Mouse (Mus musculus): ENCODE data around the gene Sh3gl1. TPM values are rescaled to one million over a fixed set of nuclear protein-coding genes. Genes with fewer than 3 reads are reported as not detected.
A peak's percentile ranks its signal among the peaks of the same experiment; 100 is the strongest.

Sh3gl1 gene
- total RNA-seq, 1 experiment from 2014 or later, result 57.1 TPM

DNA sequence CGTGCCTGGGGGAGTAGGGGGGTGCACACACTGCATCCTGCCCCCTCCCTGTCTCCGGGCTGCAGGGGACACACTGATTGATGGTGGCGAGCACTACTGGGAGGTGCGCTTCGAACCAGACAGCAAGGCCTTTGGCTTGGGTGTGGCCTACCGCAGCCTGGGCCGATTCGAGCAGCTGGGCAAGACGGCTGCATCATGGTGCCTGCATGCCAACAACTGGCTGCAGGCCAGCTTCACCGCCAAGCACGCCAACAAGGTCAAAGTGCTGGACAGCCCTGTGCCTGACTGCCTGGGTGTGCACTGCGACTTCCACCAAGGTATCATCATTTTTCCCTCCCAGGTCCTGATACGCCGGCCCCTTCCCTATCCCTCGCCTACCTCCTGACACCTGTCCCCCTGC, 40.4 kb downstream of the Sh3gl1 start:
- peak; percentile 80 for DNase-seq

DNA sequence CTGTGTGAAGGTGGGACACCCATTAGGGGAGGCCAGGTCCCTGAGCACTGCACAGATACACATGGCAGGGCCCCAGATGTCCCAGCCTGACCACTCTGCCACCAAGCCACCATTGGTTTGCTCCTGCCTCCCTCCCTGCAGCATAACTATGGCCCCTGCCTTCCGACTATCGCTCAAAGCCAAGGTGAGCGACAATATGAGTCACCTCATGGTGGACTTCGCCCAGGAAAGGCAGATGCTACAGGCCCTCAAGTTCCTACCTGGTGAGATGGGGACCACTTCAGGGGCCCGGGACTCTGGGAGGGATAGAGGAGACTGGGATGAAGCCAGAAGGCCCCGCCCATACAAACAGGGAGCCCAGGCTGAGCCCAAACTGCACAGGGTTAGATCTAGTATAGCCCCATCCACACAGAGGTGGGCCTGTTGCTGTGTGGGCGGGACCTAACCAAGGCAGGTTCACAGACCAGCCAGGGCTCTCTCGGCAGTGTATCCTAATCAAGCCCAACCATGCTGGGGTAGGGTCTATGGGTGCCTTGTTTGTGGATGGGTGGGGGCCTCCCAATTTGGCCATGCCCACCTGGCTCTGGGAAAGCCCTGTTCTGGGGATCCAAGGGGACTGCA, 46.0 kb downstream of the Sh3gl1 start:
- DNase-seq, result no peak

DNA sequence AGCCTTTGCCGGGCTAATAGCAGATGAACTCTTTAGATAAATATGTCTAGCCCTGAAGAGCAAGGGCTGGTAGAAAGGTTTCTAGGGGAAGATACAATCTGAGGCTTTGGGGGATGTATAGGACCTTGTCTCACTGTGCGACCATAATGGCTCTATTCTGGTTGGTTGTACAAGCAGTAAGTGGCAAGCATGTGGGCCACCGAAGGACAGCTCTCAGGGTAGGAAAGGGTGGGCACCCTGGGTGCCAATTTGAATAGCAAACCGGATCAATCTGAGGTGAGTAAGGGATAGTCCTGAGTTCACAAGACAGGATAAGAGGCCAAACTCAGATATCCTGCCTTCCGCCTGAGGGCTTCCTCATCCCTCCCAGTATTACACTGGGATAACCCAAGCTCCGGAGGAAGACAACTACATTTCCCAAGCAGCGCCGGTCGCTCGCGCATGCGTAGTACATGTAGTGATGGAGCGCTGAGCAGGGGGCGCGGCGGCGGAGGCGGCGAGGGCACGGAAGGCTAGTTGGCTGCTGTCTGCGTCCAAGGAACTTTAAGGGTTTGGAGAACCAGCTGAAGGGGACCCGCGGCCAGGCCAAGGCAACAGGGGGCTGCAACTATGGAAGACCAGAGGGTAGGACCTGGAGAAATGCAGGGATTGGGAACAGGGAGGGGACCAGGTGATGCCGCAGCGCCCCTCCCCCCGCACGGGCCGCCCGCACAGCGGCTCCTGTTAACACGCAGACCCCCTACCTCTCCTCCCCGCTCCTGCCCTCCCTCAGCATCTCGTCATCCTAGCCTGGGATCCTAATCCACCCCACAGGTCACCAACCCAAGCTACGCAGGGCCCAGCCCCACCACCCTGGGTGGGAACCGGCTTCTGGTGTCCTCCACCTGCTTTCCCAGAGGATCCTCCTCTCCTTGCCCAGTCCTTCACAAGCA, 50.1 kb downstream of the Sh3gl1 start, which contains the start of gene Fsd1:
Fsd1 (plus strand) TSS at position 480 of the 932 bp plus-strand sequence.
- DNase-seq, result peak; percentile 52

DNA sequence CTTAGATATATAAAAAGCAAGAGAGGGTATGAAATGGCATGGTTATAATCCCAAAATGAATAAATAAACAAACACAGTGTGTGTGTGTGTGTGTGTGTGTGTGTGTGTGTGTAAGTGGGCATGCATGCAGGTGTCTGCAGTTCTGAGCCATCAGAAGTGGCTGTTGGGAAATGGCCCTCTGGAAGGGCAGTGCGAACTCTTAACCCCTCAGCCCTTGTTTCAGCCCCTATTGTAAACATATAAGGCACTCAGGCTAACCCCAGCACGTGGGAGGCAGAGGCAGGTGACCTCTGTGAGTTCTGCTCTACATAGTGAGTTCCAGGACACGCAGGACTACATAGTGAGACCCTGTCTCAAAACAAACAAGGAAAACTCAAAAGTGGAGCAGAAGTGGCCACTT, 59.1 kb downstream of the Sh3gl1 start:
- DNase-seq, result no peak

DNA sequence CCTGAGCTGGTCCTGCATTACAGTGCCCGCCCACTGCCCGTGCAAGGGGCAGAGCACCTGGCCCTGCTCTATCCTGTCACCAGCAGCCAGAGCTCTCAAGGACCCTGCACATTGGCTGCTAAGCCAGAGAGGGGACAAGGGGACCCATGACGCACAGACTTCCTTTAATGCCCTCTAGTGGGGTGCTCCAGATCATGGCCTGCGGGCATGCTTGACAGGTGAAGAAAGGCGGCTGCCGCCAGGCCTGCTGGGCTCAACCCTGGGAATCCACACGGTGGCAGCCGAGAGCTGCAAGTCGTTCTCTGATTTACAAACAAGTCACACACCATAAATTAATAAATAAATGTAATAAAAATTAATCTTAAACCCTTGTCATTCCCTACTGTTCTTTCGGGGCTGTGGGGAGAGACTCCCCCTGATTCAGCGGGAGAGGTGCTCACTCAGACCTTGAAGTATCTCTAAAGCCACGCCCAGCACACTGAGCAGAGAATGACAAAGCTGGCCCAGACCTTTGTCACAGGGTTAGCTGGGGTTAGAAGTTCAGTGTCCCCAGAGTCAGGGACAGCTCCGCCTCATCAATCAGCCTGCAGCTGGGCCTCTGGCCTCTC, 60.1 kb downstream of the Sh3gl1 start:
- DNase-seq, result peak; percentile 84

DNA sequence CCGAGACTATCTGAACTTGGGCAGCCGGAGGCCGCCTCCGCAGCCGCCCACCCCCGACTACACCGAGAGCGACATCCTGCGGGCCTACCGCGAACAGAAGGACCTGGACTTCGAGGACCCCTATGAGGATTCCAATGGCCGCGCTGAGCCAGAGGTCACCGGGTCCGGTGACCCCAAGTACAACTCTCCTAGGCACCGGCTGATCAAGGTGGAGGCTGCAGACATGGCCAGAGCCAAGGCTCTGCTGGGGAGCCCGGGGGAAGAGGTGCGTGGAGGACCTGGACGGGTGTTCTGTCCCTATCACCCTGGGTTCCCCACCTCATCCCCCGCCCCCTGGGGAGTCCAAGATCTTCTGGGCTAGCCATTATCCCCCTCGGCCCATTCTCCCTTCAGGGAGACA, 65.0 kb downstream of the Sh3gl1 start:
- DNase-seq, result no peak

- DNase-seq, result peak; percentile 37
These were observed 66.2 kb downstream of the Sh3gl1 start, which contains the start of gene Shd for GRCm38 (mm10) chr17:55969966-55970891. TSS of gene Shd (plus strand) at chr17:55970467.

DNA sequence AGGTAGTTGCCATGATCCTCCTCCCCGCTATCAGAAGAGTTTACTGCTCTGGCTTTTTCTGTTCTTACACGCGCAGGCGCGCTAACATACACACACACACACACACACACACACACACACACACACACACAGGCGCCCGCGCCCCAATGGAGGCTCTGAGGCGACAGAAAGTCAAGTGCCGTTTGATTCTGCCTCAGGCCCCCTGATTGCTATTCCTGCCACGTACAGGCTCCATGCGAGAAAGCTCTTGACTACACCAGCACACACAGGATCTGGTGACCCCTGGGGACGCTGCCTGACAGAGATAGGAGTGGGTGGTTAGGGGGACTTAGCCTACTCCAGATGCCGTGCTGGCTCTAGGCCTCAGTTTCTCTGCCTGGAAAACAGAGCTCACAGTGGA, 66.9 kb downstream of the Sh3gl1 start:
- DNase-seq, result no peak

GRCm38 (mm10) chr17:55968210-55968609, 68.2 kb downstream of the Sh3gl1 start:
- DNase-seq, result no peak

DNA sequence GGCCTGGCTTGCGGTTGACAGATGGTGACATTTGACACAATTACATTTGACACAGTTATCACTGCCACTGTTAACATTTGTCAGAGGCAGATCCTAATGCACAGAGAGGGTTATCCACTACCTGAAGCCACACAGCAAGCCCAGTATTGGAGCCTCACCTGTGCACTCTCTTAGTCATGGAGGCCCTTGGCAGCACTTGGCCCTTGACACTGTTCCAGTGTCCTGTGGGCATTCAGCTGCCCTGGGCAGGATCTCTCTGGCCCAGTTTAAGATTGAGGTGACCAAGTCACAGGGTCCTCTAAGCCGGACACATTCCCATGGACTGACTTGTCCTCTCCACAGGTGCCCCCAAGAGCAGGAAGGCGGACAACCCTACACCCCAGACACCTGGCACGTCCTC, 69.2 kb downstream of the Sh3gl1 start:
- DNase-seq, result no peak

Other genes with a start within 250 kb of the Sh3gl1 start
- gene Zfp119a, start 157.7 kb downstream of the Sh3gl1 start, total RNA-seq (2021), result 8.8 TPM in 2 replicates
- gene Zfp959, start 144.5 kb downstream of the Sh3gl1 start, total RNA-seq (2021), result 5.7 and 5.9 TPM in 2 replicates
- 3.3 and 4.6 TPM in 2 replicates for gene Zfp119b, start 87.1 kb downstream of the Sh3gl1 start, total RNA-seq (2021)
- gene Ebi3, start 84.0 kb downstream of the Sh3gl1 start, total RNA-seq (2021), result 0.27 and 0.81 TPM in 2 replicates
- 21.2 and 27.5 TPM in 2 replicates for gene Yju2, start 77.5 kb downstream of the Sh3gl1 start, total RNA-seq (2021)
- 1.4 and 2.2 TPM in 2 replicates for gene Shd, start 66.2 kb downstream of the Sh3gl1 start, total RNA-seq (2021)
- gene Fsd1, start 50.1 kb downstream of the Sh3gl1 start, total RNA-seq (2021), result 1.5 and 2.2 TPM in 2 replicates
- 7.7 and 8.3 TPM in 2 replicates for gene Stap2, start 31.1 kb downstream of the Sh3gl1 start, total RNA-seq (2021)
- 119 and 129 TPM in 2 replicates for gene Mpnd, start 30.9 kb downstream of the Sh3gl1 start, total RNA-seq (2021)
- gene Chaf1a, start 3.8 kb upstream of the Sh3gl1 start, total RNA-seq (2021), result 8.2 and 9.8 TPM in 2 replicates
- gene Ubxn6, start 38.4 kb upstream of the Sh3gl1 start, total RNA-seq (2021), result 81.2 and 96.8 TPM in 2 replicates
- gene Hdgfl2, start 43.0 kb upstream of the Sh3gl1 start, total RNA-seq (2021), result 72.5 and 83.1 TPM in 2 replicates
- gene Plin4, start 73.2 kb upstream of the Sh3gl1 start, total RNA-seq (2021), result 71.4 and 76.3 TPM in 2 replicates
- gene Plin5, start 81.0 kb upstream of the Sh3gl1 start, total RNA-seq (2021), result 55.3 and 57.4 TPM in 2 replicates
- 15.1 TPM in 2 replicates for gene Lrg1, start 85.4 kb upstream of the Sh3gl1 start, total RNA-seq (2021)
- 6.9 and 10.4 TPM in 2 replicates for gene Sema6b, start 103.7 kb upstream of the Sh3gl1 start, total RNA-seq (2021)
- gene Tnfaip8l1, start 125.8 kb upstream of the Sh3gl1 start, total RNA-seq (2021), result 6.2 and 7.7 TPM in 2 replicates
- gene Mydgf, start 147.3 kb upstream of the Sh3gl1 start, total RNA-seq (2021), result 60.4 TPM in 2 replicates
- gene Dpp9, start 182.3 kb upstream of the Sh3gl1 start, total RNA-seq (2021), result 40.4 and 41.3 TPM in 2 replicates
- gene Fem1a, start 220.2 kb upstream of the Sh3gl1 start, total RNA-seq (2021), result 30.0 and 32.0 TPM in 2 replicates
- gene Ticam1, start 240.2 kb upstream of the Sh3gl1 start, total RNA-seq (2021), result 25.1 and 28.8 TPM in 2 replicates

Data from adrenal gland, postnatal 25 days (tissue).